Mouse (Mus musculus) thymus, adult 18-20 months (tissue): Measurements from ENCODE around the gene Pard6b.
"Not testable (repeated sequence)": the region's sequence is repeated elsewhere in the genome, so short reads cannot be mapped to it uniquely, and the experiment has no call there.

Experiments used
- DNase-seq, 2 experiments: peaks; one replicate each; pipeline ENCODE4 v3.0.0; 2022; ENCODE audit warnings: mixed read lengths in 2 of 2

Gene Pard6b

DNA sequence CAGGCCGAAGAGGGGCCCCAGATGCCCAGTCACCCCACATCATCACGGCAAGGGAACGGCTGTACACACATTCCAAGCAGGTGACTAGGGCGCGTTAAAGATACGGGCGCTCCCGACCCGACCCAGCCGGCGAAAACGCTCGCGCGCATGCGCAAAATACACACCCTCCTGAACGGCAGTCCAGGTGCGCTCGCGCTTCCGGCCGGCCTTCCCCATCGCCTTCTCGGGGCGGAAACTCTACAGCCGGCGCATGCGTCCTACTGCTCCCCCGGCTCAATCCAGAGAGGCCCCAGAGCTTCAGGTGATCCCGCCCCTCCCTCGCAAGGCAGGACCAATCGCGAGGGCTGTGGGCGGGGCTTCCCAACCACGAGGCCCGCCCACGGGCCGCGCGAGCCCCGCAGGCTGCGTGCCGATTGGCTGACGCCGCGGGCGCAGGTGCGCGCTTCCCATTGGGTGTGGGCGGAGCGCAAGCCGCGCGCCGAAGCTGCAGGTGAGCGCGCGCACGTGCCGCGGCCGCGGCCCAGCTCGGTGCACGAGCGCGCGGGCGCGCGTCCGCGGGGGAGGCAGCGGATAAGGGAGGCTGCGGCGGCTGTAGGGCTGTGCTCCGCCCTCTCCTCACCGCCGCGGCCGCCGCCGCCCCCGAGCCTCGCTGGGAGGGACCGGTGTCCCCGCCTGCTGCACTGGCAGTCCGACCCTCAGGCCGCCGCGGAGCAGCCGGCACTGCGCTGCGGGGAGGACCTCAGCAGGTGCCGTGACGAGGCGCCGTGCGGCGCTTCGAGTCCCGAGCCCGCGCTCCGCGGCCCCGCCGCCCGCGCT is at the start of gene Pard6b:
TSS of gene Pard6b (plus strand) at position 574 of the 816 bp plus-strand sequence.
- DNase-seq: peak; percentile 98

DNA sequence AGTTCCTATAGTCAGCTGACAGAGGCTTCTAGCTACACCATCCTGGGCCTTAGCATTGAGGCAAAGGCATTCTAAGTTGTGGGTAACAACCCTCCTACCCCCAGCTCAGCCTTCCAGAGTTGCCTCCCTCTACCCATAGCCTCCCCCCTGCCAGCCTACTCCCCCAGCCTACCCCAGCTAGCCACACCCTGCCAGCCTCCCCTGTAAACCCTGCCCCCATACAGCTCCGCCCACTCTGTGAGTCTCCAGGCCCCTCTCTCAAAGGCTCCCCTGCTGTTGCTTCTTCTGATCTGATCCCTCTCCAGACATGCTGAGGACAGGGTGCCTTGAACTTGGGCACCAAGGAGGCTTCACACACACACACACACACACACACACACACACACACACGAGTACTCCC is 49.0 kb upstream of the Pard6b start:
- DNase-seq: no peak

DNA sequence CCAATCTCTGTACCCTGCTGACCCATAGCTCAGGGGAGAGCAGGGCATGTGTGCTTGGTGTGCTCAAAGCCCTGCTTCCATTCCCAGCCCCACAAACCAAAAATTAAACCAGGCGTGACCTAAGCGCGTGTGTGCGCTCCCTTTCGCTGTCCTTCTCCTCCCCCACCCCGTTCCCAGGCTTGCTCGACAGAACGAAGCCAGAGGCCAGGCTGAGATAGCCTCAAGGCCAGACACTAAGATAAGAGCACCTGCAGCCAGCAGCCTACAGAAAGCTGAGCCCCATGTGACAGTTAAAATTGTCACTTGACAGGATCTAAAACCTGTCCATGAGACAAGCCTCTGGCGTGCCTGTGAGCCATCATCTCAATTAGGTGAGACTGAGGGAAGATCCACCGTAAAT is 46.9 kb upstream of the Pard6b start:
- no peak for DNase-seq

DNA sequence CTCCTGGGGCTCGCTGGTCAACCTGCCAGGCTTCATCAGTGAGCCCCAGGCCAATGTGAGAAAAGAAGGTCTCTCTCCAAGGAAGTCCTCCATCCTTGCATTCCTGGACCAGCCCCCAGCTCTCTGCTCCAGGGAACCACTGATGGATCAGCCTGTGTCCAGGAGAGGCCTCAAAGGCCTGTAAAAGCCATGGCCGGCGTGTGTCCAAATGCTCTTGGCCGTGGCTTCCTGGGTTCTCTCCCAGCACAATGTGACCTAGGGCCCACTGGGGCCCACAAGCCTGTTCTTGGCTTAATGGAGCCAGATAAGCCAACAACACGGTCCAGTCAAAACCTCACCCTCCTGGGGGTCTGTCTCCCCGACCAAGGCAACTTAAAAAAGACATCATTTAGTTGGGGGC is 44.9 kb upstream of the Pard6b start:
- DNase-seq: no peak

DNA sequence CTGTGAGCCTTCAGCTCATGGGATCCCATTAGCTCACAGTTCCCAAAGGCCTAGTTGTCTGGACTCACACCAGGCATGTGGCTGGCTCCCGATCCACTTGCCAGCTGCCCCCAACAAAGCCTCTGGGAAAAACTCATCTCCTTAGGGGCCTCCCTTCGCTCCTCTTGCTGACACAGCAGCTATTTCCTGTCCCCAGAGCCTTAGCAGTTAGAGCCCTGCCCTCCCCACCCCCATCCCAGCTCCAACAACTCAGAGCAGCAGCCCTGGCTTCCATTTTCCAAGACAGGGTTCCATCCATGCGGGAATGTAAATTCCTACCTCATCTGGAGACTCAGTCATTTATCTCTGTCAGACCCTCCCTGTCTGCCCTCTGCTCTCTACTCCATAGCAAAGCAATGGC is 43.7 kb upstream of the Pard6b start:
- no peak for DNase-seq

DNA sequence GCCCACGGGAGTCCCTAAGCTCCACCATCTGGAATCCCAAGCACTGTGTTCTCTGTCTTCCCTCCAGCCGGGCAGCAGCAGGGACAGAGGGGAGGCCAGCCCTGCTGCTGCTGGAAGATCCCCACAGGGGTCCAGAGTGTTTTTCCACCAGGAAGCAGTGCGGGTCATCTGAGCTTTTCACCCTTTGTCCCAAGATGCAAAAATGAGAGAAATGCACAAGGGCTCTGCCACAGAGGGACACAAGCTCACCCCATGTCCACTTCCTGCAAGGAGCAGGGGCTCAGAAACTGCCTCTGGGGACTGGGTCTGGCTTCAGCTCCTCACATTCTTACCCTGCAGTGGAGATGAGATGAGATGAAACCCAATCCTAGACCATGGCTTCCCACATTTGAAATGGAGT is 40.1 kb upstream of the Pard6b start:
- no peak for DNase-seq

DNA sequence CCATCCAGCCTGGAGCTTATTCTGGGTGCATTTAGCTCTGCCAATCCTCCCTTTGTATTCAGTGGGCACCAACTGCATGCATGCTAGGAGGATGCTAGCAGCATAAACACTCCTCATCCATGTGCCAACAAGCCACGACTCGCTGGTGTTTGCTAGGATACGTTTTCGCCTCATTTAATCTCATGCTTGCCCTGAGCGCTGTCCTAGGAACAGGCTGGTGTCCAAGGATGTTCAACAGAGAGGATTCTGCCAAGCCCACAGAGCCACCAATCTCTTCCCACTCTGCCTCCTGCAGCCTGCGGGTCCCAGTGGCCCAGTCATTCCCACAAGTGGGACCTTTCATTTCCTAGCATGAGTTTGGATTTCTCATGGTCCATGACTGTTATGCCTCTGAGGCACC is 38.8 kb upstream of the Pard6b start:
- DNase-seq: no peak

DNA sequence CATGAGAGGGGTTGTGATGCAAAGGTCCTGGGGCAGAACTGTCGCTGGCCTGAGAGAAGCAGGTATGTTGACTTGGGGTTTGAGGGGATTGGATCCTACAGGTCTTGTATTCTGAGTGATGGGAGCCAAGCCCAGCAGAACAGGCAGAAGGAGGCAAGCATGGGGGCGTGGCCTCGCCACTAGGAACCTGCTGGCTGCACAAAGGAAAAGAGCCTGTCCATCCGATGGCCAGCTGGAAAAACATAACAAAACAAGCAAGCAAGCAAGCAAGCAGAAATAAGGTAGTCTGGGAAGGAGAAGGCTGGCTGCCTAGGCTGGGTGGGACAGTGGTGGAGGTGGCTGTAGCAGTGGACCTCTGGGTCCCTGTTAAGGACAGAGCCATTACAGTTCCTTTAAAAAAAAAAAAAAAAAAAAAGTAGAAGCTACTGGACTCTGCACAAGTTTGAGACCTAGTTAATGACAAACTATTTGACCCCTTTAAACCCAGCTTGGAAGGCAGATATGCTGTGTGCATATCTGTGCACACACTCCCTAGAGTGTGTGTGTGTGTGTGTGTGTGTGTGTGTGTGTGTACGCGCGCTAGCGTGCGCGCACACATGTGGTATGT is 36.0 kb upstream of the Pard6b start:
- DNase-seq: no peak

DNA sequence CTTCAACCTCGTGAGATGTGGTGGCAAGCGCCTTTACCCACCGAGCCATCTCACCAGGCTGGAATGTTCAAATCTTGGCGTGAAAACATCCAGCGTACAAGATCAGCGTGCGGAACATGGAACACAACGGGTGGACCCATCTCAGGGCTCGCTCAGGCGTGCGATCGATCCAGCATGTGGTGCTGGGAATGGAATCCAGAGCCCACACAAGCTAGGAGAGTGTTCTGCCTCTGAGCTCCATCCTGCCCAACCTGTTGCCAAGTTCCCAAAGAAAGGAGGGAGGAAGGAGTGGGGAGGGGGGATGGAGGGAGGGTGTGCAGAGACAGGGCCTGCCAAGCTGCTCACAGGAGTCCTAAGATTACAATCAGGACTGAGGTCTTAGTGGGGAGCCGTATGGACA is 35.4 kb upstream of the Pard6b start:
- no peak for DNase-seq

DNA sequence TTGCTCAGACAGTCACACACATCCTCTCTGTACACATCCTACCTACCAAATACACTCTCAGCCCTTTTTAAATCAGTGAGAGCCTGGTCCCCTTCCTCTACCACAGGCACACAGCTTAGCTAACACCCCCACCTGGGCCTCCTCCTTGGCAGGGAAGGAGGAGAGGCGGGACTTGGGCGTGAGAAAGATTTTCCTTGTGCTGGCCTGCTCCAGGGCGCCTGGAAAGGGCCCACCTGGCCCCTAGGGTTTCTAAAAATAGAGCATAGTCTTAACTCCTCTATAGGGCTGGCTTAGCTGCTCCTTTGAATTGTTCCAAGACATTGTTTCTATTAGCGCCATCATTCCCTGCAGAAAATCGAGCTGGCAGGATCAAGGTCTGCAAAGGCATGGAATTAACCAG is 35.0 kb upstream of the Pard6b start:
- no peak for DNase-seq

DNA sequence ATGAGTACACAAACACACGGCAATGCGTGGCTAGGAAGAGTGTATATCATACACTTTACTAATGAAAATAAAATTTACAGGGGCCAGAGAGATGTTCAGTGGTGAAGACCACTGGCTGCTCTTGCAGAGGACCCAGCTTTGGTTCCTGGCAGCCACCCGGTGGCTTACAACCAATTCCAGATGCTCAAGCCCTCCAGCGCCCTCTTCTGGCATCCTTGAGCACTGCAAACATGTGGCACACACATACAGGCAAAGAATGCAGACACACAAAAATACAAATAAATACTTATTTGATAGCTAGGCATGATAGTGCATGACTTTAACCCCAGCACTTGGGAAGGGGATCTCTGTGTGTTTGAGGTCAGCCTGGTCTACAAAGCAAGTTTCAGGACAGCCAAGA is 34.3 kb upstream of the Pard6b start:
- no peak for DNase-seq

DNA sequence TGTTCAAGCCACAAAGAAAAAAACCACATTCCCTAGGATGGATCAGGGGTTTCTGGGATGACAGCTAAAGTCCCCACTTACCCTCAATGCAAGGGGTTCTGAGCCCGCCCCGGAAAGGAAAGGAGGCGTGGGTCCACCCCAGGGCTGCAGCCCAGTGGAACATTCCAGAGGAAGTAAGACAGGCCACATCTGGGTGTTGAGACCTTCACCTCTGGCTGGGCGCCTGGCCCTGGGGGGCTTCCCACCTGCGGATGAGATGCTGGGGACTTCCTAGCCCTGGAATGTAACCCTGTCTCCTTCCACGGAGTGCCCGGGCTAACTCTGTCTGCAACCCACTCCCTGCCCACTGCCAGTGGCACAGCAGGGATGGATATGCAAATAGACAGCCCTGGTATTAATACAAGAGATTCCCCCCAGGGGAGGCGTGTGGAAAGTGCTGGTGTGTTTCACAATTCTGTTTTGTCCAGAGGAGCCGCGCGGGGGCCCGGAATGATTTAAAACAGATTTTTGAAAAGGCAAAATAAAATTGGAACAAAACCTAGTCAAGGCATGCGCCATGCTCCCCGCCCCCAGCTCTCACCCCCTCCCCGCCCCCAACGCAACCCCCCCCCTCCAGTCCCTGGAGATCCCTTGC is 31.7 kb upstream of the Pard6b start:
- no peak for DNase-seq

DNA sequence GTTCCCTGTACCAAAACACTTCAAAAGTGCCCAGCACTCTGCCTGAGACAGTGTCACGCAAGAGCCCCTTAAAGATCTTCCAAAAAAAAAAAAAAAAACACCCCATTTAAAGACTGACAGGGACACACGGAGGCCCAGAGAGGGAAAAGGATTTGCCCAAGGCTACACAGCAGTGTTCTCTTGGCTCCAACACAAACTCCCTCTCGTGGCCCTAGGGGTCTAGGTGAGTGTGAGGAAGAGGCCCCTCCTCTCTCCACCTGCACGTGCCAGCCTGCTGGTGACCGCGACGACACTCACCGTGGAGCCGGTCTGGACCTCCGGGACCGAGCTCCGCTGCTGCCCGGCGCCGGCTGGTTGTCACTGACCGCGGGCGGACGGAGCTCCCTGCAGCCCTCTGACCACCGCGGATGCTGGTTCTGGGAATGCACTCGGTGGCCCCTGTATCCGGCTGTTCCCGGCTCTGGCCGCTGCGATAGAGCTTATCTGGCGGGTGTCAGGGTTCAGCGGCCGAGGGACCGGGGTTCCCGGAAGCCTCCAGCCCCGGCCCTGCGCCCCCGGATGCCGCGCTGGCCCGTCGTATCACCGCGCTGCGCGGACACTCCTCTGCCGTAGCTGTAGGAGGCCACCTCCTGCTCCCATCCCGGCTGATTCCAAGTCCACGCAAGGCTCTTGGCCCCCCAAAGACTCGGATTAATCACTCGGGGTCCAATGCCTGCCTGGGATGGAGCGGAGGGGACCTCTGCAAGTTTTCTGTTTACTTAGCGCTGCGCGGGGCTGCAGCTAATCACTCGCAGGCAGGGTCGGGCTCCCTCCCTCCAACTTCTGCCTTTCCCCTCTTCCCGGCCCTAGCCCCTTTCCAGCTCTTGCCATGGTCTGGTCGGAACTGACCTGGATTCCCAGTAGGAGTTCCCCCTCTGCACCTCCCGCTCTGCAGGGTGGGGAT is 30.5 kb upstream of the Pard6b start:
- DNase-seq: no peak

DNA sequence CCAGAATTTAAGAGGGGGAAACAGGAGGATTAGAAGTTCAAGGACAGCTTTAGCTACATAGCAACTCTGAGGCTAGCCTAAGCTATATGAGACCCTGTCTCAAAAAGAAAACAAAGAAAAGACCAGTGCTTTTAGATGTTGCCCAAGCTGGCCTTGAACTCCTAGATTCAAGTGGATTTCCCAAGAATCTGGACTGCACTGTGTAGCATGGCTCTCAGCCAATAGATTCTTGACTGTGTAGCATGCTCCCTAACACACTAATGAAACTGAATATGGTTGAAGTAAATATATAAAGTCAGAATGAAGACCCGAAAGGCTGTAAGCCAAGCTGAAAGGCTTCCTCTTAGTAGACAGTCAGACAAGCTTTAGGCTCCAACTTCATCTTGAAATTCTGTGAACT is 28.6 kb upstream of the Pard6b start:
- DNase-seq: no peak

DNA sequence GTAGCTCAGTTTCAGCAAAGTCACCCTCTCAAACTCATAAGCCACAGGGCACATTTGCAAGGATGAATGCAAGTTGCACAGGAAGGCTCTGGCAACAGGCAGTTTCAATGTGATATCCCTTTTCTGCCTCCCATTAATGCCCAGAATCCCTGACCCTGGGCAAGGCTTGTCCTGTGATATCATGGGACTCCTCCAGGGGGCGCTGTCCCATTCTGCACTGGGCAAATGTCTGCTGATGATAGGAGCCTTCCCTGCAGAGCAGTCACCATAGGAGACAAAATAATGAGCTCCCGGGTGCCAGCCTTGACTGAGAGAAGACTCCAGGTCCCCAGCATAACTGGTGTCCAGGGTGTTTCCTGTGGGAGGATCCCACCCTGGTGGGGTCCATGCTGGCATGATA is 28.1 kb upstream of the Pard6b start:
- DNase-seq: no peak

DNA sequence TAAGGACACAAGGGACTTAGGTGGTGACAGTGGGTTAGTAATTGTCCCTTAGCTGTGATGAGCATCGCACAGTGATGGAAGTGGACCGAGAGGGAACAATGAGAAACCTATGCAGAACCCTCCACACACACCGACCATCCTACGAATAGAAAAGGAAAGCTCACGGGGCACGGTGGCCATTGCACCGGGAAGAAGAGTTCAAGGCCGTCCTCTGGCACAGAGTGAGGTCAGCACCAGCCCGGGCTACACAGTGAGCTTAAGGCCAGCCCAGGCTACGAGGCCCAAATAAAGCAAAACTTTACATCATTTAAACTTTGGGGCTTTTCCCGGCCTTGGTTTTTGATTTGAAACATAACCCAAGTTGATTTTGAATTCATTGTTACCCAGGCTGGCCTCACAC is 26.7 kb upstream of the Pard6b start:
- DNase-seq: no peak

DNA sequence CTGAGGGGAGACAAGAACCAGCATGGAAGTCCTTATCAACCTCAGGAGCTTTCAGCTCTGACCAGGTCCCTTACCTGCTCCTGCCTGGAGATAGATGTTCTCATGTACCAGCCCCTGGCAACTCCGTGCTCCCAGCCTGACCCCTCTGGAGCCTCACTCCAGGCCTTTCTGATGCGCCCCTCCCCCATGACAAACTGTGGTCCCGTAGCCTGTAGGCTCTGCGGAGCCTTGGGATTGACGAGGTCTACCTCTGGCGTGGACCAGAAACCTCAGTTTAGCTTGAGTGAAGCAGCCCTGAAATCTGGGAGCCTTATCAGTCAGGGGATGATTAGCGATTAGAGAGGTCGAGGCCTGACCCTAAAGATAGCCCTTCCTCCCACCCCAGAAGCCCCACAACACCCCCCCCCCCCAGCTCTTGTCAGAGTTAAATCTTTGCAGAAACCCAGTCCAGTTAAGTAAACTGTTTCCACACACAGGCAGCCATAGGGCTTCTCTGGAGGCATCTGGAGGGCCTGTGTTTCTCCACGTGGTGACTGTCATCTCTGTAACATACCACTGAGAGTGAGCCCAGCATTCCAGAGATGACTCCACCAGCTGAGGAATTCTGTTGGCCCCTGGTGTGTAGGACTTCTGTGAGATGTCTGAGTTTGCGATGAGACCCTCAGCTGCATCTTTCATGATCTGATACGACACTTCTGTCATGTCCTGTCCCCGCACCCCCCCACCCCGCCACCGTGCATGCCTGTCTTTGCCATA is 24.7 kb upstream of the Pard6b start:
- DNase-seq: no peak

DNA sequence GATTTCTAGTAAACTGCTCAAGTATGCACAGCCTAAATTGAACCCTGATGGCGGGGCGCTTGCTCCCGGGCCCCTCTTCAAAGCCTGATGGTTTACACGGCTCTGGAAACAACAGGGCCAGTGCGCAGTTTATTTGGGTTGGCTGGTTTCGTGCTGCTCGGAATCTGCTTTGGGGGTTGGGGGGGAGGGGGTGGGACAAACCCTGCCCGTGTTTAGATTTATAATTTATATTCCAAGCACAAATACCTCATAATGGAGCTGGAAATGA is 24.2 kb upstream of the Pard6b start:
- no peak for DNase-seq

DNA sequence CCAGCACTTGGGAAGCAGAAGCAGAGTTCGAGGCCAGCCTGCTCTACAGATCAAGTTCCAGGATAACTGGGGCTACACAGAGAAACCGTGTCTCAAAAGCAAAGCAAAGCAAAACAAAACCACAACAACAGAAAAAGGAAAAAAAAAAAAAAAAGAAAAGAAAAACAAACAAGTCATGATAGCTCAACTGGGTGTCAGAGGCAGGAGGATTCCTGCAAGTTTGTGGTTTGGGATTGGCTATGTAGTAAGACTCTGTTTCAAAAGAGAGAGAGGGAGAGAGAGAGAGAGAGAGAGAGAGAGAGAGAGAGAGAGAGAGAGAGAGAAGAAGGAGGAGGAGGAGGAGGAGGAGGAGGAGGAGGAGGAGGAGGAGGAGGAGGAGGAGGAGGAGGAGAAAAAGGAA is 22.9 kb upstream of the Pard6b start:
- not testable (repeated sequence) for DNase-seq

DNA sequence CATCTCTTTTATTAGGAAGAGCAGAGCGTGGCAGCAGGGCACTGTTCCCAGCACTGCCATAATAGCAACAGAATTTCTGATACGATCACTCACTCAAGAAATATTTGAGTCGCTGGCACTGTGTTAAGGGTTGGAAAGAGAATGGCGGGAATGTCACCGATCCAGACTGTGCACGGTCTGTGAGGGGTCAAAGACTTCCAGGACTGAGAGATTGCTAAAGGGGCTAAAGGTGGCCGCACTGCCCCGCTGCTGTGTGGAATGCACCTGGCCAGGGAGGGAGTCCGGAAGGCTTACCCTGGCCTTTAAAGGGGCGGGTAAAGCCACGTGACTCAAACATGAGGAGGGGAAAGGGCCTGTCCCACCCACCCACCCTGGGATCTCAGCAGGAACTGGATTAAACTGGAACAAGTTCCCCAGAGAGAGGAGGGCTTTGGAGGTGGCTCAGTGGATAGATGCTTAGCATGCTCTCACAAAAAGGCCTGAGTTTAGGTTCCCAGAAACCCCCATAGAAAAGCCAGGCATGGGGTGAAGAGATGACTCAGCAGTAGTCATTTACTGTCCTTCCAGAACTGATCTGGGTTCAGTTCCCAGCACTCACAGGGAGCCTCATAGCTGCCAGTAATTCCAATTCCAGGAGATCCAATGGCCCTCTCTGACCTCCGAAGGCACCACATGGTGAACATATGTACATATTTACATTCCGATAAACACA is 22.2 kb upstream of the Pard6b start:
- no peak for DNase-seq

DNA sequence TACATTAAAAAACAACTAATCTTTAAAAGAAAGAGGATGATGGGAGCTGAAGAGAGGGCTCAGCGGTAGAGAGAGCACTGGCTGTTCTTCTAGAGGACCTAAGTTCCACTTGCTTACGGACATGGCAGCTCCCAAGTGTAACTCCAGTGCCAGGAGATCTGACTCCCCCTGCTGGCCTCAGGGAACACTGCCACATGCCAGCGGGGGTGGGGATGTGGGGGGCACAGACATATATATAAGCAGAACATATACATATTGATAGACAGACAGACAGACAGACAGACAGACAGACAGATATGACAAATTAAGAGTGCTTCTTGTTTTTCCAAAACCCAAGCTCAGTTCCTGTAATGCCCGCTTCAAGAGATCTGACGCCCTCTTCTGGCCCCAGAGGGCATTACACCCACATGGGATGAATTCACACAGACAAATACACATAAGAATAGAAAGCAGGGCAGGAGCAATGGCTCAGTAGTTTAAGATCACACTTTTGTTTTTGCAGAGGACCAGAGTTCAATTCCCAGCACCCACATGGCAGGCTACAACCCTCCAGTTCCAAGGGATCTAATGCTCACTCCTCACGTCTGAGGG is 21.5 kb upstream of the Pard6b start:
- no peak for DNase-seq

DNA sequence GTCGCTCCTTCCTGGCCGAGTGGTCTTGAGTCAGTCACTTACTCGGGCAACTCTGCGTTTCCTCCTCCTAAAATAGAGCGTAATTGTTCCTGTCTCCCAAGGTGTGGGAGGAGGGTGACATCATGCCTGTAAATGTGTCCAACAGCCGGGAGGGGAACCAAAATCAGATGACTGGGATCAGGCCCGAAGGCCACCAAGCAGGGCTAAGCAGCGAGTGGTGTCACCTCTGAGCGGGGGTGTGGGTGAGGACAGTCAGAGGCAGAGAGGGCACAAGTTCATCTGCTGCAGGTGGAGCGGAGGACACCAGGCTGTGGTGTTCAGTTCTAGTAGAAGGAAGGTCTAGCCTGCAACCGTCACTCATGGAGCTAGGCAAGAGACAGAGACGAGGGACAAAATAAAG is 17.1 kb upstream of the Pard6b start:
- DNase-seq: no peak
